Mouse (Mus musculus) embryonic facial prominence, embryonic 11.5 days (tissue): ENCODE data around the gene Mthfd1l. TPM values are rescaled to one million over a fixed set of nuclear protein-coding genes. Genes with fewer than 3 reads are reported as not detected.
"Not testable (repeated sequence)": the region's sequence is repeated elsewhere in the genome, so short reads cannot be mapped to it uniquely, and the experiment has no call there.

Source experiments
- ATAC-seq: fragments of 200-750 bp; cut with Nextera tagmentation; replicated peaks from 2 replicates; pipeline ENCODE4 v1.8.0; 2017; ENCODE audit warnings: low read depth; ENCODE audit not compliant: insufficient number of reproducible peaks, low FRiP score, low TSS enrichment
- DNase-seq: peaks from one replicate; pipeline ENCODE4 v3.0.0-alpha.2; 2015; ENCODE audit warnings: low spot score
- H3K27ac ChIP-seq: fragments of 300-500 bp; sonication (generic); replicated peaks from 2 replicates; pipeline ENCODE4 v1.5.1; 2014; ENCODE audit warnings: mild to moderate bottlenecking, low read depth, low read length, control low read depth
- H3K27me3 ChIP-seq: fragments of 300-500 bp; sonication (generic); 2 replicates; pipeline ENCODE4 v1.6.1; 2014; ENCODE audit warnings: mild to moderate bottlenecking, low read length, moderate library complexity, mixed read lengths; ENCODE audit not compliant: control insufficient read depth, insufficient read depth
- H3K36me3 ChIP-seq: fragments of 300-500 bp; sonication (generic); replicated peaks from 2 replicates; pipeline ENCODE4 v1.6.1; 2014; ENCODE audit warnings: low read depth, mild to moderate bottlenecking, low read length, moderate library complexity, mixed read lengths; ENCODE audit not compliant: control insufficient read depth, insufficient read depth
- H3K4me1 ChIP-seq: fragments of 300-500 bp; sonication (generic); 2 replicates; pipeline ENCODE4 v1.6.1; 2014; ENCODE audit warnings: low read length, mixed read lengths; ENCODE audit not compliant: control insufficient read depth, insufficient read depth
- H3K4me2 ChIP-seq: fragments of 300-500 bp; sonication (generic); 2 replicates; pipeline ENCODE4 v1.6.1; 2014; ENCODE audit warnings: low read depth, mild to moderate bottlenecking, control low read depth, low read length, moderate library complexity
- H3K4me3 ChIP-seq: fragments of 300-500 bp; sonication (generic); 2 replicates; pipeline ENCODE4 v1.5.1; 2014; ENCODE audit warnings: low read depth, low read length, control low read depth
- H3K9ac ChIP-seq: fragments of 300-500 bp; sonication (generic); replicated peaks from 2 replicates; pipeline ENCODE4 v1.6.1; 2014; ENCODE audit warnings: mild to moderate bottlenecking, control low read depth, low read length
- H3K9me3 ChIP-seq: fragments of 300-500 bp; sonication (generic); replicated peaks from 2 replicates; pipeline ENCODE4 v1.6.1; 2016; ENCODE audit warnings: mild to moderate bottlenecking, low read length, inconsistent platforms, mixed read lengths; ENCODE audit not compliant: control insufficient read depth
- WGBS: fragments of 180-500 bp; shearing (Covaris S2); extraction: QIAGEN DNeasy Blood & Tissue Kit; methylation state at CpG from one replicate; pipeline ENCODE4 v1.1.7; 2014; 5-methylcytosine and 5-hydroxymethylcytosine counted together
- polyA plus RNA-seq: library from polyadenylated mRNA; unstranded; fragments of >200 nt; fragmentation: Nextera tagmentation; extraction: Ambion mirVana; gene quantifications from 2 replicates; pipeline ENCODE4 v1.2.1, GENCODE M21; 2014

The Mthfd1l gene
- polyA plus RNA-seq, 1 experiment from 2014 or later, result 13.6 TPM

DNA sequence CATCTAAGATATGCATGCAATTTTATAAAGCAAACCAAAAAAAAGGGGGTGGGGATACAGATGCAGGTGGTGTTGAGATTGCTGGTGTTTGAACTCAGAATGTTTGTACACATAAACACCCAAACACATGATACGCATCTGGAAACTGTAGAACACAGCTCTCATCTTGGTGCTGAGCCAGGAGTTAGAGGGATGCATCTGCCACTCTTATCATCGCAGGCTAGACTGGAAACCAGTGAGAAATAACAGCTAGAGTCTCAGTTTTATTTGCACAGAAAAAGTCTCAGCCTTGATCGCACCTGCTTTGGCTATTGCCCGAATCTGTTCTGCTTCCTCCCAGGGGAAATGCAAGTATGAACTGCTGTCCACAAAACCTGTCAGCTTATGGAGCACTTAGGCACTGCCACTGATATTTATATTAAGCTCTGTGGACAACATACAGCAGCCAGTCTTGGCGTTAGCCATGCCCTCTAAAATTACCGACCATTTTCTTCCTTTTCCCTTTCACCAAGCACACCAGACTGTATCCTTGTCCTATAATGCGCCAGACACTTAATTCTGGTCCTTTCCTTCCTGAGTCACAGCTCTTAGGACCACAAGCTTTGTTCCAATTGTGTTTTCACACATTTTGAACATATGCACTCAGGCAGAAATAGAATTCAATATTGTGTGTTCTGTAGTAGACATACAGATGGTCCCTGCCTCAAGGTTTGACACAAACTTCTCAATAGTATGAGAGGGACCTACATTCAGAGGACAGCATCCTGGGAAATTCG is 98.3 kb downstream of the Mthfd1l start:
- no peak overlapping the region for H3K27ac ChIP-seq
- 84% methylated on average over 8 of the region's 8 CpGs for WGBS
- H3K36me3 ChIP-seq, result no peaks in the 10 kb centered on the region
- H3K4me1 ChIP-seq, result no peaks in the 10 kb centered on the region
- H3K4me2 ChIP-seq, result no peak overlapping the region
- H3K9ac ChIP-seq, result no peak overlapping the region
- DNase-seq (no peak), ATAC-seq (no peak)
- no peaks in the 10 kb centered on the region for H3K9me3 ChIP-seq
- no peak overlapping the region for H3K4me3 ChIP-seq
- H3K27me3 ChIP-seq, result no peaks in the 10 kb centered on the region

DNA sequence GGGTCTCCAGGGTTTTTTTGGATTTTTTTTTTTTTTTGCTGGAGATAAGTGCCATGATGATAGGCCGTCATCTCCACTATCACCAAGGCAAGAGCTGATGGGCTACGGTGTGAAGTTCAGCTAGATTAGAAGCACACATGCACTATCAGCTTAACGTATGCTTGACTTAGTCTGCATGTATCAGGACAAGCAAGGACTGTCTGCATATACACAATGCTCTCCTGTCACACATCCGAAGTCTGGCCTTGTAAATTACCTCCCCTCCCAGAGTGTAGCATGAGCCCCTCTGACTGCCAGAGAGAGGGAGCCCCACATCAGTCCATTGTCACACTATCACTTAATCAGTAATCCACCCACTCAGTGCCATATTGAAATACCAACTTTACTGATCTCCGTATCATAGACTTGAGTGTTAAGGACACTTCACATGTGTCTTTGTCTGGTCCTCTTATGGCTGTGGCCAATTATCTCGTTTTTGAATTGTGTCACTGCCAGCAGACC is 99.0 kb downstream of the Mthfd1l start:
- WGBS, result 89% methylated on average over 6 of the region's 6 CpGs
- DNase-seq (no peak), ATAC-seq (no peak)
- no peaks in the 10 kb centered on the region for H3K4me1 ChIP-seq
- H3K4me3 ChIP-seq, result no peak overlapping the region
- H3K4me2 ChIP-seq, result no peak overlapping the region
- H3K36me3 ChIP-seq, result no peaks in the 10 kb centered on the region
- H3K9me3 ChIP-seq, result no peaks in the 10 kb centered on the region
- H3K27me3 ChIP-seq, result no peaks in the 10 kb centered on the region
- H3K9ac ChIP-seq, result no peak overlapping the region
- no peak overlapping the region for H3K27ac ChIP-seq

DNA sequence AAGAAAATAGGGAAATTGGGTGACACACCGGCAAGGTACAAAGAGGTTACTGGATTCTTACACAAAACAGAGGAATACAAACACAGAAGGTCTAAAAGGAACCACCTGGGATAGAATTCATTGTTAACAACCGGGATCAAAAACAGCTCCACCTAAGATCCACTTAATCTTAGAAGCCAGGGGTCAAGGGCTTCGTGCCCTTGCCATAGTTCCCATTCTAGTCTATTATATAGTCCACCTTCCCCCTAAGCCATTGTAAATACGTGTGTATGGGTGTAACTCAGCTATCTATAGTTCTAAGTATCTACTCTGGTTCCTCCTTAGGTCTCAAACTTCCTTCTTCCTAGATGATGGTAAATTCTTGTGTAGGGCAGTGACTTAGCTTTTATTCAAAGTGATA is 99.6 kb downstream of the Mthfd1l start:
- H3K4me2 ChIP-seq, H3K4me3 ChIP-seq, DNase-seq, H3K9ac ChIP-seq, H3K9me3 ChIP-seq, H3K27me3 ChIP-seq, H3K4me1 ChIP-seq, H3K27ac ChIP-seq, ATAC-seq, H3K36me3 ChIP-seq: not testable (repeated sequence)
- WGBS, result 80% methylated on average over 4 of the region's 4 CpGs

GRCm38 (mm10) chr10:4078220-4078840 is 105.4 kb downstream of the Mthfd1l start:
- WGBS, result 85% methylated on average over 9 of the region's 9 CpGs
- ATAC-seq (no peak), DNase-seq (no peak)
- Histone ChIP-seq H3K36me3 (no peaks in the 10 kb centered on the region), H3K9me3 (no peaks in the 10 kb centered on the region), H3K4me1 (no peaks in the 10 kb centered on the region), H3K27me3 (no peaks in the 10 kb centered on the region), H3K9ac (no peak overlapping the region), H3K27ac (no peak overlapping the region), H3K4me2 (no peak overlapping the region), H3K4me3 (no peak overlapping the region)

DNA sequence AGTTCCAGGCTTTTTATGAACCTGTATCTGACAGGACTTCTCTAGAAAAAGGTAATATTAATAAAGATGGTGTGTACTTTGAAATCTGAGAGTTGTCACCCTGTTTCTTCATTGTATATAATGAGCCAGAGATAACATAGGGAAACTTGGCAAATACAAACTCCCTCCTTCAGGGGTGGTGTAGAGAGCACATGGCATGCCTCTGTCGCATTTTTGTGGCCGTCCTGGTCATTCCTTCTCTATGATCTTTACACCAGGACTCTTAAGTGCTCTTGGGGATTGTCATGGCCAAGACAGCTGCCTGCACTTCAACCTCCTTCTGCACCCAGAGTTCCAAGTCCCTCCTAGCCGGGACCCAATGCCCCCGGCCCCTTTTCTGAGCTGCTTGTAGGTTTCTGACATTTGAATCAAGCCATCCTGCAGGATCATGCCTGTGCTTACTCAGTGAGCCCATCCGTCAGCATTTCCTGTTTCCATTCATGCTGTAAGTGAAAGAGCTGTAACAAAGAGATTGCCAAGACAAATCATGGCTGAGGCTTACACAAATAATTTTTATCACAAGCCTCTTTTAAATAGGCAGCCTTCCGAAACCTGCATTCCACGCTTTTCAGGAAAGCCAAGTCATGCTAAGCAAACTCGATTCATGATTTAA is 106.2 kb downstream of the Mthfd1l start:
- ATAC-seq, result no peak
- no peak overlapping the region for H3K9ac ChIP-seq
- H3K4me3 ChIP-seq, result no peak overlapping the region
- H3K36me3 ChIP-seq, result no peaks in the 10 kb centered on the region
- H3K27ac ChIP-seq, result no peak overlapping the region
- H3K27me3 ChIP-seq, result no peaks in the 10 kb centered on the region
- H3K4me2 ChIP-seq, result no peak overlapping the region
- no peaks in the 10 kb centered on the region for H3K4me1 ChIP-seq
- no peak for DNase-seq
- WGBS, result 76% methylated on average over 8 of the region's 8 CpGs
- H3K9me3 ChIP-seq, result no peaks in the 10 kb centered on the region

DNA sequence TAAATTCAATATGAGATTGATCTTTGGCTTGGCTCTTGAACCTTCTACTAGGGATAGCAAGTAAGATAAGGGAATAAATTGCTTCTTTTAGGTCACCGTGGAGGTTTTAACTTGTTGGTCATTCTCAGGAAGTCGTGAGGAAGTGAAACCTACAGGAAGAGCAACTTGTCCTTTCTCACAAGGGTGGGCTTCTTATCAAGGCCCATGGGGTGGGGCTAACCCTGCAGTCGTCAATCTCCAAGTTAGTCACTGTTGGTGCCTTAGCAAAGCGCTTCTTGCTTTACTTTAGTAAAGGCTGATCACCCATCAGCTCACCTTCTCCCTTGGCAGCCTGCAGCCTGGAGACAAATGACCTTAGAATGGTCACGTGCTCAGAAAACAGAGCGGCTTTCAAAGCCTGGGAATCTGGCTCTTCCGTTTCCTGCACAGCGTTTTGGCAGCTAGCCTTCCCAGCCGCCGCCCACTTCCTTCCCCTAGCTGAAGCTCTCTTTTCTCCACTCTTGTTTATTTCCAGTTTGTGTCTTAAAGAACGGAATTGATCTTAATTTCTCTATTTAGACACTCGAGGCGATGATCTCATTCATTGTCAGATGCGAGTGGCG is 106.8 kb downstream of the Mthfd1l start:
- no peak overlapping the region for H3K4me2 ChIP-seq
- H3K27ac ChIP-seq, result no peak overlapping the region
- WGBS, result 58% methylated on average over 15 of the region's 15 CpGs
- no peak overlapping the region for H3K9ac ChIP-seq
- no peaks in the 10 kb centered on the region for H3K27me3 ChIP-seq
- no peak overlapping the region for H3K4me3 ChIP-seq
- H3K4me1 ChIP-seq, result no peaks in the 10 kb centered on the region
- peak; percentile 16 for DNase-seq
- ATAC-seq, result no peak
- H3K9me3 ChIP-seq, result no peaks in the 10 kb centered on the region
- H3K36me3 ChIP-seq, result no peaks in the 10 kb centered on the region

- 93% methylated on average over 9 of the region's 9 CpGs for WGBS
- DNase-seq (no peak), ATAC-seq (no peak)
- Histone ChIP-seq H3K4me2 (no peak overlapping the region), H3K36me3 (no peaks in the 10 kb centered on the region), H3K4me1 (no peaks in the 10 kb centered on the region), H3K9me3 (no peaks in the 10 kb centered on the region), H3K4me3 (no peak overlapping the region), H3K9ac (no peak overlapping the region), H3K27me3 (no peaks in the 10 kb centered on the region), H3K27ac (no peak overlapping the region)
These were observed 110.7 kb downstream of the Mthfd1l start for GRCm38 (mm10) chr10:4083609-4084008.
